Mouse (Mus musculus): ENCODE results near the gene Ubc. TPM values are rescaled to one million over a fixed set of nuclear protein-coding genes. Genes with fewer than 3 reads are reported as not detected.

The Ubc gene
- polyA plus RNA-seq, 1 experiment from 2014 or later, result 1,201 TPM

Other genes with a start within 250 kb of the Ubc start
- gene Ncor2, start 211.0 kb downstream of the Ubc start, polyA plus RNA-seq (2015; fragmentation: Nextera tagmentation; extraction: Ambion mirVana), result 24.8 and 25.1 TPM in 2 replicates
- gene Scarb1, start 49.1 kb downstream of the Ubc start, polyA plus RNA-seq (2015; fragmentation: Nextera tagmentation; extraction: Ambion mirVana), result 27.4 and 28.0 TPM in 2 replicates
- gene Gm10382, start 880 bp downstream of the Ubc start, polyA plus RNA-seq (2015; fragmentation: Nextera tagmentation; extraction: Ambion mirVana), result 0.55 and 1.1 TPM in 2 replicates
- 10.4 and 11.7 TPM in 2 replicates for gene Dhx37, start 43.9 kb upstream of the Ubc start, polyA plus RNA-seq (2015; fragmentation: Nextera tagmentation; extraction: Ambion mirVana)
- 31.4 and 35.6 TPM in 2 replicates for gene Bri3bp, start 51.4 kb upstream of the Ubc start, polyA plus RNA-seq (2015; fragmentation: Nextera tagmentation; extraction: Ambion mirVana)
- 60.0 and 62.4 TPM in 2 replicates for gene Aacs, start 85.6 kb upstream of the Ubc start, polyA plus RNA-seq (2015; fragmentation: Nextera tagmentation; extraction: Ambion mirVana)
- gene Tmem132b, start 141.6 kb upstream of the Ubc start, polyA plus RNA-seq (2015; fragmentation: Nextera tagmentation; extraction: Ambion mirVana), result 3.0 and 3.4 TPM in 2 replicates

Measured in hindbrain, embryonic 13.5 days (tissue).